Mouse (Mus musculus): ENCODE measurements at regions not wholly inside any gene's neighbourhood (a gene's known extent, or its start where the extent isn't known, plus 50 kb on each side); places are given as distances from the start of the nearest gene placed in this dataset.

GRCm38 (mm10) chr13:28633541-28634041, 319.9 kb downstream of the Sox4 start:
- Histone ChIP-seq H3K9me3 (no peaks in the 10 kb centered on the region), H3K4me3 (replicated peaks) (no peak overlapping the region), H3K9ac (replicated peaks) (no peak overlapping the region), H3K27me3 (no peaks in the 10 kb centered on the region), H3K4me2 (no peak overlapping the region), H3K4me1 (replicated peaks) (peaks cover 55% of the 10 kb centered on the region), H3K27ac (peak overlapping the region; percentile 78), H3K36me3 (peaks cover 14% of the 10 kb centered on the region; the same call in 1 of the 2 replicates)
- ATAC-seq (ENCODE audit: insufficient number of reproducible peaks, insufficient read depth, low FRiP score, low TSS enrichment, low read depth), result no peak
- WGBS, result 26% methylated on average over 5 of the region's 5 CpGs

GRCm38 (mm10) chr13:28629431-28630331, 323.8 kb downstream of the Sox4 start:
- H3K4me3 ChIP-seq (replicated peaks), result no peak overlapping the region
- no peaks in the 10 kb centered on the region for H3K27me3 ChIP-seq
- H3K36me3 ChIP-seq, result peaks cover 17% of the 10 kb centered on the region; the same call in 1 of the 2 replicates
- peak; percentile 90 for ATAC-seq (ENCODE audit: insufficient number of reproducible peaks, insufficient read depth, low FRiP score, low TSS enrichment, low read depth)
- peak overlapping the region; percentile 32 for H3K4me2 ChIP-seq
- no peaks in the 10 kb centered on the region for H3K9me3 ChIP-seq
- peak overlapping the region; percentile 86 for H3K27ac ChIP-seq
- 0 out of 2 replicates have a peak overlapping the region, but pooled peaks have one; percentile 12 for H3K9ac ChIP-seq (replicated peaks)
- H3K4me1 ChIP-seq (replicated peaks), result peaks cover 43% of the 10 kb centered on the region
- 5% methylated on average over 9 of the region's 9 CpGs for WGBS

- Histone ChIP-seq H3K4me2 (no peak overlapping the region), H3K4me3 (replicated peaks) (no peak overlapping the region), H3K9ac (replicated peaks) (no peak overlapping the region), H3K9me3 (no peaks in the 10 kb centered on the region), H3K27ac (peak overlapping the region; percentile 86), H3K4me1 (replicated peaks) (peaks cover 40% of the 10 kb centered on the region), H3K27me3 (no peaks in the 10 kb centered on the region), H3K36me3 (peaks cover 17% of the 10 kb centered on the region; the same call in 1 of the 2 replicates)
- ATAC-seq (ENCODE audit: insufficient number of reproducible peaks, insufficient read depth, low FRiP score, low TSS enrichment, low read depth), result no peak
- WGBS, result 28% methylated on average over 8 of the region's 8 CpGs
Observed at GRCm38 (mm10) chr13:28628751-28629150, 324.8 kb downstream of the Sox4 start.

GRCm38 (mm10) chr13:28618961-28619360, 334.6 kb downstream of the Sox4 start:
- no peaks in the 10 kb centered on the region for H3K27me3 ChIP-seq
- H3K4me2 ChIP-seq, result no peak overlapping the region
- no peaks in the 10 kb centered on the region for H3K9me3 ChIP-seq
- no peak overlapping the region for H3K4me3 ChIP-seq (replicated peaks)
- no peak overlapping the region for H3K27ac ChIP-seq
- H3K9ac ChIP-seq (replicated peaks), result no peak overlapping the region
- 21% methylated on average over 3 of the region's 3 CpGs for WGBS
- peaks cover 8% of the 10 kb centered on the region for H3K4me1 ChIP-seq (replicated peaks)
- no peak for ATAC-seq (ENCODE audit: insufficient number of reproducible peaks, insufficient read depth, low FRiP score, low TSS enrichment, low read depth)
- no peaks in the 10 kb centered on the region for H3K36me3 ChIP-seq

- Histone ChIP-seq H3K4me1 (replicated peaks) (peaks cover 8% of the 10 kb centered on the region), H3K9me3 (no peaks in the 10 kb centered on the region), H3K9ac (replicated peaks) (no peak overlapping the region), H3K27ac (no peak overlapping the region), H3K4me2 (no peak overlapping the region), H3K36me3 (peaks cover 8% of the 10 kb centered on the region; the same call in 1 of the 2 replicates), H3K4me3 (replicated peaks) (no peak overlapping the region), H3K27me3 (no peaks in the 10 kb centered on the region)
- WGBS, result 92% methylated on average over 4 of the region's 4 CpGs
- no peak for ATAC-seq (ENCODE audit: insufficient number of reproducible peaks, insufficient read depth, low FRiP score, low TSS enrichment, low read depth)
Observed at GRCm38 (mm10) chr13:28617503-28617902, 336.0 kb downstream of the Sox4 start.

- H3K27me3 ChIP-seq, result no peaks in the 10 kb centered on the region
- H3K36me3 ChIP-seq, result peaks cover 12% of the 10 kb centered on the region; the same call in 1 of the 2 replicates
- no peak for ATAC-seq (ENCODE audit: insufficient number of reproducible peaks, insufficient read depth, low FRiP score, low TSS enrichment, low read depth)
- no peak overlapping the region for H3K4me2 ChIP-seq
- no peaks in the 10 kb centered on the region for H3K9me3 ChIP-seq
- H3K9ac ChIP-seq (replicated peaks), result no peak overlapping the region
- peaks cover 8% of the 10 kb centered on the region for H3K4me1 ChIP-seq (replicated peaks)
- H3K4me3 ChIP-seq (replicated peaks), result no peak overlapping the region
- no peak overlapping the region for H3K27ac ChIP-seq
- 89% methylated on average over 9 of the region's 9 CpGs for whole genome bisulfite sequencing
Observed at GRCm38 (mm10) chr13:28616645-28617381, 336.7 kb downstream of the Sox4 start.

GRCm38 (mm10) chr13:28607551-28608114, 345.9 kb downstream of the Sox4 start:
- no peak for ATAC-seq (ENCODE audit: insufficient number of reproducible peaks, insufficient read depth, low FRiP score, low TSS enrichment, low read depth)
- Histone ChIP-seq H3K27ac (no peak overlapping the region), H3K27me3 (no peaks in the 10 kb centered on the region), H3K9me3 (no peaks in the 10 kb centered on the region), H3K9ac (replicated peaks) (no peak overlapping the region), H3K4me1 (replicated peaks) (peaks cover 3% of the 10 kb centered on the region; the same call in 1 of the 2 replicates), H3K36me3 (peaks cover 5% of the 10 kb centered on the region; the same call in 1 of the 2 replicates), H3K4me3 (replicated peaks) (no peak overlapping the region), H3K4me2 (no peak overlapping the region)
- WGBS, result 60% methylated on average over 6 of the region's 6 CpGs

GRCm38 (mm10) chr13:28606651-28607050, 346.9 kb downstream of the Sox4 start:
- Histone ChIP-seq H3K4me3 (replicated peaks) (no peak overlapping the region), H3K36me3 (no peaks in the 10 kb centered on the region), H3K9me3 (no peaks in the 10 kb centered on the region), H3K27me3 (no peaks in the 10 kb centered on the region), H3K9ac (replicated peaks) (no peak overlapping the region), H3K4me2 (no peak overlapping the region), H3K27ac (no peak overlapping the region), H3K4me1 (replicated peaks) (peaks cover 3% of the 10 kb centered on the region; the same call in 1 of the 2 replicates)
- WGBS, result 90% methylated on average over 1 of the region's 1 CpGs
- ATAC-seq (ENCODE audit: insufficient number of reproducible peaks, insufficient read depth, low FRiP score, low TSS enrichment, low read depth), result no peak

GRCm38 (mm10) chr13:28605833-28606232, 347.7 kb downstream of the Sox4 start:
- Histone ChIP-seq H3K4me3 (replicated peaks) (no peak overlapping the region), H3K27ac (no peak overlapping the region), H3K4me2 (no peak overlapping the region), H3K27me3 (no peaks in the 10 kb centered on the region), H3K4me1 (replicated peaks) (peaks cover 3% of the 10 kb centered on the region; the same call in 1 of the 2 replicates), H3K36me3 (no peaks in the 10 kb centered on the region), H3K9ac (replicated peaks) (no peak overlapping the region), H3K9me3 (no peaks in the 10 kb centered on the region)
- 92% methylated on average over 1 of the region's 1 CpGs for WGBS
- no peak for ATAC-seq (ENCODE audit: insufficient number of reproducible peaks, insufficient read depth, low FRiP score, low TSS enrichment, low read depth)

GRCm38 (mm10) chr13:28604016-28604415, 346.7 kb downstream of the Gm11361 start:
- H3K9ac ChIP-seq (replicated peaks), result no peak overlapping the region
- peaks cover 8% of the 10 kb centered on the region; the same call in 1 of the 2 replicates for H3K4me1 ChIP-seq (replicated peaks)
- H3K27ac ChIP-seq, result no peak overlapping the region
- H3K27me3 ChIP-seq, result no peaks in the 10 kb centered on the region
- no peaks in the 10 kb centered on the region for H3K36me3 ChIP-seq
- H3K4me3 ChIP-seq (replicated peaks), result no peak overlapping the region
- WGBS, result 58% methylated on average over 6 of the region's 6 CpGs
- H3K4me2 ChIP-seq, result no peak overlapping the region
- H3K9me3 ChIP-seq, result no peaks in the 10 kb centered on the region
- no peak for ATAC-seq (ENCODE audit: insufficient number of reproducible peaks, insufficient read depth, low FRiP score, low TSS enrichment, low read depth)

GRCm38 (mm10) chr13:28600792-28601191, 343.5 kb downstream of the Gm11361 start:
- no peaks in the 10 kb centered on the region for H3K9me3 ChIP-seq
- H3K4me2 ChIP-seq, result no peak overlapping the region
- H3K4me1 ChIP-seq (replicated peaks), result peaks cover 8% of the 10 kb centered on the region; the same call in 1 of the 2 replicates
- H3K4me3 ChIP-seq (replicated peaks), result no peak overlapping the region
- no peaks in the 10 kb centered on the region for H3K27me3 ChIP-seq
- peaks cover 4% of the 10 kb centered on the region; the same call in 1 of the 2 replicates for H3K36me3 ChIP-seq
- no peak for ATAC-seq (ENCODE audit: insufficient number of reproducible peaks, insufficient read depth, low FRiP score, low TSS enrichment, low read depth)
- 63% methylated on average over 5 of the region's 5 CpGs for WGBS
- H3K27ac ChIP-seq, result no peak overlapping the region
- H3K9ac ChIP-seq (replicated peaks), result no peak overlapping the region

Data from limb, embryonic 12.5 days (tissue).